Comparison of ENCODE assay signal across 24 mouse cellular contexts in the genomic region with DNA sequence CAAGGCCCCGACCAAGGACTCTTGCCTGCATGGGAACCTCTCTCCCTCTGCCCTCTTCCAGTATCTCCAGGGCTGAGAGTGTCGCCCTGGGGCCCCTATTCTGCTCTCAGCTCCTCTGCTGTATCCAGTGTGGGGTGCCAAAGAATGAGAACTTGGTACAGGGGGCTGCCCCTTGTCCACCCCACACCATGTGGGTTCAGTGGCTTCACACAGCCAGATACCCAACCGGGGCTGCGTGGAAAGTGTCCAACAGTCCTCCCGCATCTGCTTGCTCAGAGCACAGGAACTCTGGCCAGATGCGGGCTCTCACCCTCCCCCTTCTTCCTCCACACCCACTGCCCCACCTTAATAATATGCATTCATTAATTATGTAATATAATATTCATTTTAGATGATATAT. TPM values are rescaled to one million over a fixed set of nuclear protein-coding genes. Genes with fewer than 3 reads are reported as not detected.
"Had no signal": no experiment of that assay in that cellular context is flagged by ENCODE, and none has a peak within 500 bp of the region (broad histone marks: within the 10 kb centered on the region; RNA-seq: fewer than 3 reads in every experiment).

No protein-coding gene starts in this region.

- H3K4me3 ChIP-seq: neural tube, embryonic 13.5 days; neural tube, embryonic 15.5 days; stomach, embryonic 15.5 days had no signal

- H3K9me3 ChIP-seq: neural tube, embryonic 13.5 days; neural tube, embryonic 15.5 days; stomach, embryonic 15.5 days had no signal

- DNase-seq: retina, postnatal 1 day; right cerebral cortex, adult 18-20 months; right cerebral cortex, postnatal 14 days; right cerebral cortex, postnatal 25 days; right cerebral cortex, postnatal 4 days; spleen, adult 18-20 months; thymus, adult 18-20 months; thymus, adult 2 months; thymus, postnatal 14 days; thymus, postnatal 25 days; thymus, postnatal 36 days; thymus, postnatal 4 days had no signal

- H3K9ac ChIP-seq: neural tube, embryonic 13.5 days; neural tube, embryonic 15.5 days; stomach, embryonic 15.5 days had no signal

- H3K4me2 ChIP-seq: neural tube, embryonic 13.5 days; neural tube, embryonic 15.5 days; stomach, embryonic 15.5 days had no signal

- H3K27ac ChIP-seq: neural tube, embryonic 13.5 days; neural tube, embryonic 15.5 days; stomach, embryonic 15.5 days; stomach, postnatal 0 days had no signal

- H3K4me1 ChIP-seq: neural tube, embryonic 13.5 days; neural tube, embryonic 15.5 days; stomach, embryonic 15.5 days had no signal

- H3K27me3 ChIP-seq: neural tube, embryonic 13.5 days; neural tube, embryonic 15.5 days; stomach, embryonic 15.5 days had no signal

- H3K36me3 ChIP-seq: neural tube, embryonic 13.5 days; neural tube, embryonic 15.5 days; stomach, embryonic 15.5 days had no signal

RNA-seq across cellular contexts. Expression of a gene that starts 13.4 kb away (rescaled TPM):
- polyA plus RNA-seq: neural tube, embryonic 13.5 days; neural tube, embryonic 14.5 days; neural tube, embryonic 15.5 days; small intestine, adult 2 months; spleen, adult 2 months; stomach, embryonic 14.5 days; stomach, embryonic 15.5 days; stomach, embryonic 16.5 days; stomach, postnatal 0 days; testis, adult 2 months; thymus, adult 2 months; thymus, postnatal 0 days; urinary bladder, adult 2 months had no signal
